In the genomic region with DNA sequence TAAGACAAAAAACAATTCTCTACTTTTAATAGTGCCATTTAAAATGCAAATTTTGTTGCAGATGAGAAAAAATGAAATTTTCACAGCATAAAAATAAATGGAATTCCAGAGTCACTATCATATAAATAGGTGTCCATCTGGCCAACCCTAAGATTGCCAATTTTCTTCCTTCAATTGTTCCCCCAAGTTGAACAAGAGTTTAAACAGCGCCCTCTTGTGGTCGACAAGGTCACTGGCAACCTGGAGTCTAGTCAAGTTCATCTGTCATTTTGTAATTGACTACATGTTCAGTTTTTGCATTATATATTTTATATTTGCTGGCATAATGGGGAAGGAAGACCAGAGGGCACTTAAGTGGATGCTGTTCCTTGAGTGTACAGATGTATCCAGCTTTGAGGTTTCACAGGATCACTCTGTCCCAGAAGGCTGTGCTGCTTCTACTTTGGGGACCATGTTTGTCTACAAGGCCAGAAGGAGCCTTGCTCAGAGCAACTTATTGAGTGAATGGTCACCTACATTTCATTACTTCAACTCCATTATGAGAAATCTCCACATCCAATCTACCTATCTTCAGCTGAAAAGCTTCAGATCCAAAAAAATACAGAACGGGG, we compare ENCODE assay signal across 7 mouse cellular contexts. TPM values are rescaled to one million over a fixed set of nuclear protein-coding genes. Genes with fewer than 3 reads are reported as not detected.
DNase-seq lines count a peak whose midpoint lies in the region; ATAC-seq and TF ChIP-seq lines count a peak whose summit lies in the region.

No protein-coding gene starts in this region.

- peak; percentile 61; the same call in 1 of the 2 replicates for ATAC-seq in erythroid progenitor cell, adult 5-6 weeks (replicated peaks; ENCODE audit: low FRiP score, poor library complexity, severe bottlenecking)
- ATAC-seq in kidney, postnatal 0 days (replicated peaks; ENCODE audit: low FRiP score, low read depth) = no peak
- peak; percentile 37; the same call in 1 of the 2 replicates for ATAC-seq in liver, embryonic 14.5 days (ENCODE audit: insufficient read depth)
- ATAC-seq in neutrophil, adult 5-6 weeks (ENCODE audit: extremely low read depth, insufficient number of reproducible peaks, low FRiP score, poor library complexity, severe bottlenecking) = peak; percentile 44; the same call in 1 of the 2 replicates

- TF ChIP-seq EP300 in liver, embryonic 14.5 days (IDR thresholded peaks at IDR 0.05; ENCODE audit: low read depth) = no peak

- no peak overlapping the region for H3K4me3 ChIP-seq in kidney, postnatal 0 days (replicated peaks; ENCODE audit: low read depth, low read length)
- no peak overlapping the region for H3K4me3 ChIP-seq in liver, embryonic 14.5 days (ENCODE audit: insufficient read depth in 1 of 2, low read depth in 2 of 2, low read length in 2 of 2)

- no peaks in the 10 kb centered on the region for H3K4me1 ChIP-seq in kidney, postnatal 0 days (replicated peaks; ENCODE audit: insufficient read depth, low read length)
- peaks cover 0 to under 1% of the 10 kb centered on the region in 2 experiments; a peak in 1 of 4 replicates for H3K4me1 ChIP-seq in liver, embryonic 14.5 days (replicated peaks; ENCODE audit: control insufficient read depth in 2 of 2, insufficient read depth in 2 of 2, low read length in 1 of 2)

- DNase-seq in 416B (ENCODE audit: low read depth) = peak; percentile 85
- peak; percentile 40 for DNase-seq in CD4-positive helper T cell, adult 2 months (ENCODE audit: low read depth, low spot score)
- peak; percentile 30 for DNase-seq in brain, embryonic 18.5 days (ENCODE audit: low read depth, low spot score)
- peak; percentile 73 for DNase-seq in kidney, postnatal 0 days (ENCODE audit: low spot score)
- DNase-seq in liver, embryonic 14.5 days (ENCODE audit: low read depth in 3 of 3, low spot score in 3 of 3) = peak; percentile 51 to 59 (median 54)

- H3K27ac ChIP-seq in kidney, postnatal 0 days = no peak overlapping the region
- no peak overlapping the region for H3K27ac ChIP-seq in liver, embryonic 14.5 days

- no peaks in the 10 kb centered on the region for H3K27me3 ChIP-seq in kidney, postnatal 0 days (ENCODE audit: insufficient read depth, low read length)
- H3K27me3 ChIP-seq in liver, embryonic 14.5 days (ENCODE audit: control insufficient read depth, insufficient read depth, low read length) = no peaks in the 10 kb centered on the region

- H3K4me2 ChIP-seq in kidney, postnatal 0 days (ENCODE audit: low read length) = no peak overlapping the region
- H3K4me2 ChIP-seq in liver, embryonic 14.5 days (ENCODE audit: low read depth) = no peak overlapping the region

- H3K36me3 ChIP-seq in kidney, postnatal 0 days (ENCODE audit: insufficient read depth, low read length) = no peaks in the 10 kb centered on the region
- H3K36me3 ChIP-seq in liver, embryonic 14.5 days (replicated peaks; ENCODE audit: control insufficient read depth, insufficient read depth, low read depth) = no peaks in the 10 kb centered on the region

- no peaks in the 10 kb centered on the region for H3K9me3 ChIP-seq in kidney, postnatal 0 days (replicated peaks; ENCODE audit: low read length)
- H3K9me3 ChIP-seq in liver, embryonic 14.5 days (ENCODE audit: control insufficient read depth, low read length) = no peaks in the 10 kb centered on the region

- peak; percentile 86 for TF ChIP-seq CTCF in kidney, postnatal 0 days (IDR thresholded peaks at IDR 0.05; ENCODE audit: low read depth)
- peak; percentile 80 for TF ChIP-seq CTCF in liver, embryonic 14.5 days (IDR thresholded peaks at IDR 0.05; ENCODE audit: low read depth)

- 32% methylated on average over 3 of the region's 3 CpGs for WGBS in kidney, postnatal 0 days
- WGBS in liver, embryonic 14.5 days (ENCODE audit: insufficient replicate concordance) = 30% methylated on average over 3 of the region's 3 CpGs

- H3K9ac ChIP-seq in kidney, postnatal 0 days (ENCODE audit: low read depth, low read length) = no peak overlapping the region
- no peak overlapping the region for H3K9ac ChIP-seq in liver, embryonic 14.5 days (replicated peaks)

RNA-seq across cellular contexts. Expression of a gene that starts 24.6 kb away (rescaled TPM):
- 190 and 199 TPM in 2 replicates for total RNA-seq in erythroid progenitor cell, adult 5-6 weeks (2015; ENCODE audit: low replicate concordance)
- total RNA-seq in erythroid progenitor cell, adult 5-6 weeks (2017; ENCODE audit: low replicate concordance) = 116 and 169 TPM in 2 replicates
- 88.4 and 104 TPM in 2 replicates for polyA plus RNA-seq in kidney, postnatal 0 days (2015; fragmentation: Nextera tagmentation; extraction: Ambion mirVana)
- polyA plus RNA-seq in liver, embryonic 14.5 days (2012; rRNA removed) = 18.9 and 37.5 TPM in 2 replicates
- 83.1 and 87.5 TPM in 2 replicates for polyA plus RNA-seq in liver, embryonic 14.5 days (2014; fragmentation: Nextera tagmentation; extraction: Ambion mirVana)
- 30.7 and 34.4 TPM in 2 replicates for total RNA-seq in neutrophil, adult 5-6 weeks (2017)

Comparison
In these comparisons a context has a peak if more than half of its experiments do, and no peak if none do; other contexts are left out.
1. DNase-seq: peak in every context shown above with its lines; median percentile 85 in 416B; 73 in kidney, postnatal 0 days; 54 in liver, embryonic 14.5 days; 40 in CD4-positive helper T cell, adult 2 months; 30 in brain, embryonic 18.5 days.